Mouse (Mus musculus): ENCODE measurements around the gene Tsc22d1. TPM values are rescaled to one million over a fixed set of nuclear protein-coding genes. Genes with fewer than 3 reads are reported as not detected.

Gene Tsc22d1
- total RNA-seq, 2 experiments from 2014 or later, result 244 to 259 TPM

DNA sequence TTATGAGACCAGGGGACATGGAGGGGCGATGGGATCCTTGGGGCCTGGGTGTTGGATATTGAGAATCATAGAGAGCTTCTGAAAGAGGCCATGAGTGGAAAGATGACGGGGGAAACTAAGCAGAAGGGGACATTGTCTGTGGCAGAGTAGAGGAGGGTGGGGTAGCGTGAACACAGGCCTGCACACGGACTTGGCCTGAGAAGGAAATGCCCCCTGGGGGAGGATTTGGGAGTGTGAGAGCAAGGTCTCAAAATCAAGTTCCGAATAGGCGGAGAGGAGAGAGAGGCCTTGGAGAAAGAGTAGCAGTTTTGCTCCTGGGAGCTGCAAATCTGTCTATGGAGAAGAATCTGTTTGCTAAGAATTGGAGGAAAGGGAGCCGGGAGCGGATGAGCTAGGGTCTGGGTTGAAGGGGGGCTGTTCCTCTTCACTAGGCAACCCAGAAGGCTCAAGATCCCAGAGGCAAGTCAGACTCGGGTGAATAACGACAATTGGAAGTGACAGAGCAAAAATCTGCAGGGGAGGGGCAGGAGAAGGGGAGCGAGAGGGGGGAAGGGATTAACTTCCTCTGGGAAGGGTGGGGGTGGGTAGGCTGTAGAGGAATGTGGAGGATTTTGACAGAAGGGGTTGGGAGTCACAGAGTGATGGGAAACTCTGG, 98.8 kb downstream of the Tsc22d1 start:
- DNase-seq (ENCODE audit: low spot score in 2 of 2), result no peak

DNA sequence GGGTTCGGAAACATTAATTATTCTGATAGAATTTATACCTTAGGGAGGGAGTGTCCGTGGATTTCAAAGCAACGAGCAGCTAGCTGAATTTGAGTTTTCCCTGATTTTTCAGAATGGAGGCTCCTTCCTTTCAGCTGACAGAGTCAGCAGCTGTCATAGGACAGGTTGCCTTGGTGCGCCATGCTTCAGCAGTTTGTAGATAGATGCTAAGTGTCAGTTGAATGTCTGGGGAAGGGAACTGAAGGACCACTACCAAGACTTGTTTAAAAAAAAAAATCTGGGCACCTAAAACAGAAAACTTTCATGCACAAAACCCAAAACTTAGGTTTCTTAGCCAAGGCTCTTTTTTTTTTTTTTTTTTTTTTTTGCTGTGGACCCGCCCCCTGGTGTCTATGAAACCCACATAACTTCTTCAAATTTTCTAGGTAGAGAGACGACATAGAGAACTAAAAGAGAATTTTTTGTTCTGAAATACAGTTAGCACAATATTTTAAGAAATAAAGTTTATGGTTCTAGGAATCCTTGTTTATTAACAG, 99.4 kb downstream of the Tsc22d1 start:
- no peak for DNase-seq (ENCODE audit: low spot score in 2 of 2)

DNA sequence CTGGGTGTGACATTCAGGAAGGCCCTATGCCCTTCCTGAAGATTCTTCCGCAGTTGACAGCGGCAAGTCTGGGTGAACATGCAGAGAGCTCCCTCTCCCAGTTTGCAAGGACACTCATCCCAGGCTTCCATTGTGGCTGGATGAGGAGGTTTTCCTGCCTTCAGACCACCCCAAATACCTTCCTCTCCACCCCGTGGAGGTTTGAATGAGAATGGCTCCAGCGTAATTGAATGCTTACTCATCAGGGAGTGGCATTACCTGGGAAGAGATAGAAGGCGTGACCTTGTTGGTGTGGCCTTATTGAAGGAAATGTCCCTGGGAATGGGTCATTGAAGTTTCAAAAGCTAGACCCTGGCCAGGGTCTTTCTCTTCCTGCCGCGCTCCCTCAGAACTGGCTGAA, 100.9 kb downstream of the Tsc22d1 start:
- DNase-seq (ENCODE audit: low spot score in 2 of 2), result no peak

DNA sequence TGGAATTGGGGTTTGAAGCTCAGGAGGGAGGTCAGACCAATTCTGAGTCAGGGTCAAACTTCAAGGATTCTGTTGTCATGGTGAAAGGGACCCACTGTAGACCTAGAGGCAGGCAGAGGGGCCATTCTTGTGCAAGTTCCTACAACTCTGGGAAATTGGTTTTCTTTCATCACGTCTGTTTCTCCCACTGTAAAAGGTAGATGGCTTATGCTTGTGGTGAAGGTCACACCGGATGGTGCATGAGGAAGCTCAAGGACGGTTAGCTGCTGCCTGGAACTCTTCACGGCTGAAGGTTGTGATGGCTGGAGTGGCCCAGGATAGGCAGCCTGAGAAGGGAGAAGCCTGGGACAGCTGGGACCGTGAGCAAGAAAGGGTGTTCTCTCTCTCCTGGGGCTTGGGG, 103.5 kb downstream of the Tsc22d1 start:
- no peak for DNase-seq (ENCODE audit: low spot score in 2 of 2)

- DNase-seq (ENCODE audit: low spot score in 2 of 2), result no peak
Observed at GRCm38 (mm10) chr14:76520606-76521005, 105.8 kb downstream of the Tsc22d1 start.

GRCm38 (mm10) chr14:76521308-76521707, 106.5 kb downstream of the Tsc22d1 start:
- no peak for DNase-seq (ENCODE audit: low spot score in 2 of 2)

DNA sequence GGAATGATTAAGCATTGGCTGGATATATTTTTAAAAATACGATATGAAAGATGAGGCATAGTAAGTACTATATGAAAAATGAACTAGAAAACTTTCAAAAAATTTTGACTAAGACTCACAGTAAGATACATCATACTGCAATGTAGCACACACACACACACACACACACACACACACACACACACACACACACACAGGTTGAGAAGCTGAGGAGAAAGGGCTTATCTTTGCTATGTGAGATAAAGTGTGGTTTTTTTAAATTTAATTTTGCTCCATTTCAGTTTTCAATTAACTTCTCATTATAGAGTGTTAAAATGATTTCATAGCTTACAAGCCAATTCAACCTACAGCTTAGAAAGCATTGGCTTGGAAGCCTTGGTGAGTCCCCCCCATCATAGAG, 108.6 kb downstream of the Tsc22d1 start:
- no peak for DNase-seq (ENCODE audit: low spot score in 2 of 2)

DNA sequence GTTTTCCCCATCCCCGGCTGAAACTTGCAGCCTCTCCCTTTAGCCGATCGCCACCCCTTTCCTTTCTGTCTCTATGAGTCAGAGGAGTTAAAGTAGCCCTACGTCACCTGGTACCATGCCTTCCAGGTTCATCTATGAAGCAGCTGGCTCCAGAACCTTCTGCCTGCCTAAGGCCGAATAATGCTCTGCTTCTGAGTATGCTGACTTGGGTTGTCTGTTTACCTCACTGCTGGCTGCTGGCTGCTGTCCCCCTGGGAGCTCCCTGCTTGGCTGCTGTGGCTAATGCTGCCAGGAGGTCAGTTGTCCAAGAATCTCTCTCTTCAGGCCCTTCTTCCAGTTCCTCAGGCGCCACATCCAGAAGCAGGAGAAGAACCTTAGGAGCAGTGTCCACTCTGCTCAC, 111.7 kb downstream of the Tsc22d1 start:
- DNase-seq (ENCODE audit: low spot score in 2 of 2), result peak in 1 of 2 experiments; percentile 45

- DNase-seq (ENCODE audit: low spot score in 2 of 2), result peak in 1 of 2 experiments; percentile 53
Observed at GRCm38 (mm10) chr14:76527030-76527719, 112.4 kb downstream of the Tsc22d1 start.

- DNase-seq (ENCODE audit: low spot score in 2 of 2), result no peak
Observed at GRCm38 (mm10) chr14:76527758-76528313, 113.1 kb downstream of the Tsc22d1 start.

GRCm38 (mm10) chr14:76528641-76529040, 113.9 kb downstream of the Tsc22d1 start:
- no peak for DNase-seq (ENCODE audit: low spot score in 2 of 2)

DNA sequence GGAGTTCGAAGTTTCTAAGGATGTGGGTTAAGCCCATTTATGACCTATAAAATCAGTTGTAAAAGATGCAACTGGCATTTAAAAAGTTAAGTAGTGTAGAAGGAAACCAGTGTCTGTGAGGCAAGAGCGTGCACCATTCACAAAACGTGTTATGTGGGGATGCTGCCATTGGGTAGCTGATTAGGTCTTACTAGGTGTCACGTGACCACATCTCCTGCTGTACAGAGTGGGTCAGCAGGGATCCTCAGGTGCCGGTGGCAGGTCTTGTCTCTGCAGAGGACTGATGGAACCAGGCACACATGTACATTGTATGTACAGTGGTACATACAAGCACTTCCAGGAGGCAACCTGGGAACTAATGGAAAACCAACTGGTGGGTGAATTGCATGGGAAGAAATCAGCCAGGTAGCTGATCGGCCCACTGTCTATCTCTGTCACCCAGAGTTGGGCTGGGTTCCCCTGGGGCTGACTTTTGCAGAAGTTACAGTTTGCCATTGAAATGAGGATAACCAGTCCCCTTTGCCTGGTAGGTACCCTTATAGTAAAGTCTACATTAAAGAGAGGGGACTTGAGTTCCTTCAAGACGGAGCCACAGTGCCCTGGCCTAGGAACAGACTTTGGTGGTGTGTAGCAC, 116.4 kb downstream of the Tsc22d1 start:
- DNase-seq (ENCODE audit: low spot score in 2 of 2), result no peak

DNA sequence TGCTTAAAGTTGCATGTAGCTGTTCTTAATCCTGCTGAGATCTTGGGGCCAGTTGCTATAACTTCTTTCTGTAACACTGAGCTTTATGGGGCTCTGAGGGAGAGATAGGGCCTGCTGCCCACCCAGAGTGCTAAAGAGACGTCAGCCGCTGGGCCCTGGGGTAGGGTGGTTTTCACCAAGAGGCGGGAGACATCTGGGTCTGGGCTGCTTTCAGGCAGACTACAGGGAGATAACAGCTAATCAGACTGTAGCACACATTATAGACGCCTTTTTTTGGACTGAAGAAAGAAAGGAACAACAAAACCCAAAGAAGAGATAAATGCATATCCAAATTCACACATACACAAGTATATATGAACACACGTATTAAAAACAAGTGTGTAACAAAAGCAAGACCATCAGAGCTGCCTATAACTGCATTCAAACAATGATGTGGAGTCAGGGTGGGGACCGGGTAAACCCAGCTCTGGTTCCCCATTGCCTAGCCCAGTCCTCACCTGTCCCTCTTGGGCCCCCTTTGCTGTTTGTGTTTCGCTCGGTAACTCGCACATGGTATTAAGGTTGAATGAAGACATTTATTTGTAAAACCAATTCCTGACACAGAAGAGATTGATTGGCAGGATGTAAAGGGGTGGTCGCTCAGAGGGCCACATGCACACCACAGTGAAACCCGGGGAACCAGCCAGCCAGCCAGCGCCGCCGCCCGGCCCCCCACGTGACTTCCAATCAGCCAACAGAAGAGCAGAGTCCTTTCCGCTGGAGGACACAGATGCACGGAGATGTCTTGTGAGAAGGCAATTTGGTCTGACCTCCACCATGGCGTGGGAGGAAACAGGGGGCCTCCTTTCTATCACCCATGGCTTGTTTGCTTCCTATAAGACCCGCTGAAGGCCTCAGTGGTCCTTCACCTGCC, 117.8 kb downstream of the Tsc22d1 start:
- peak in 1 of 2 experiments; percentile 52 for DNase-seq (ENCODE audit: low spot score in 2 of 2)

DNA sequence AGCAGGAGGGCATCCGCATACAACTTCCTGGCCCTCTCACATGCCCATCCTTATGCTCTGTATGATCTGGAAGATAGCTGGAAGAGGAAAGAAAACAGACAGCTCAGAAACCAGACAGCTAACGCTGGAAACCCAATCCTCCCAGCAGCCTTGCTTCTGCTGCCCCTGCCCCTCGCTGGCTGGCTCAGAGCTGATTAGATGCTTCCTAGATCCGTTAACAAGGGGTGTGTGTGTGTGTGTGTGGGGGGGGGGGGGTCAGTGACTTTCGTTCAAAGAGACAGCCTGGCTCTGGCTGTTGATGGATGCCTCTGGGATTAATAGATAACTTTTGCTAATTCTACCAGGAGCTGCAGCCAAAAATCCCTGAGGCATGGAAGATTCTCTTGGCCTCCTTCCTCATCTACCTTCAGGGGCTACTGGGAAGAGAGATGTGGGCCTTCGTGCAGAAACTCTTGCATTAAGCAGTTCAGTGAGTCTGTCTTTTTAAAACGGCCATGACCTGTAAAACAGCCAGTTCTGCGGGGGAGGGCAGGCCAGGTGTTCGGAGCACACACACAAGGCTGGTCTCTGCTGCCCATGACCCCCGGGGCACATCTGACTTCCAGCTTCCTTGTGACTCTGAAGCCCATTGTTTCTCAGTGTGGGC, 118.5 kb downstream of the Tsc22d1 start:
- no peak for DNase-seq (ENCODE audit: low spot score in 2 of 2)

DNA sequence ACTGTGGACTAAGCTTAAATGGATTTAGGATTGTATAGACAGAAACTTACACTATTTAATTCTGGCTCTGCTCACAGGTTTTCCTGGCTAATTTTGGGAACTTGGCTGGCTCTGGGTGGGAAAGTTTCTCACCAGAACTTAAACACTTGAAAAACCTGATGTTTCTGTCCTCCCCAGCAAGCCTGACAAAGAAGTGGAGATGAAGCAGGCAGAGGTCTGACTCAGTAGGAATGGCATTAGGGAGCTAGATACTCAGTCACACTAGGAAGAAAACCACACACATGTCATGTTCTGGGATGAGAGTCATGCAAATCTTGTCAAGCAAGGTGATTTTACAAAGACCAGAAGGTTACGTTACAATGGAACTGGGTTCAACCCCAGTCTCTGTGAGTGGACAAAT, 120.3 kb downstream of the Tsc22d1 start:
- DNase-seq (ENCODE audit: low spot score in 2 of 2), result no peak

DNA sequence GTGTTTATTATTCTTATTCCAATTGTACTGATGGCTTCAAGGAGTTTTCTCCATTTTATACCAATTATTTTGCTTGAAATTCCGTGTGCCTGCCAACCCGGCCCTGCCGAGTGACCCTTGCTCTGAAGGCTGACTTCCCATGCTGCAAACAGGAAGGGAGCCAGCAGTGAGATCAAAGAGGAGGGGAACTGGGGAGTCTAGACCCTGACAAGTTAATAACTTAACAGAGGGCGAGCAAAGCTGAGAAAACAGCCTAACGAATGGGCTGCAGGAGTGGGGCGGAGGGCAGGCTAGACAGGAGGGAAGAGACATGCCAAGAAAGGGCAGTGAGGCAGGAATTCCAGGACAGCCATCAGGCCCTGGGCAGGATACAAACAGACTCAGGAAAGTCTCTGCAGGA, 122.2 kb downstream of the Tsc22d1 start:
- no peak for DNase-seq (ENCODE audit: low spot score in 2 of 2)

DNA sequence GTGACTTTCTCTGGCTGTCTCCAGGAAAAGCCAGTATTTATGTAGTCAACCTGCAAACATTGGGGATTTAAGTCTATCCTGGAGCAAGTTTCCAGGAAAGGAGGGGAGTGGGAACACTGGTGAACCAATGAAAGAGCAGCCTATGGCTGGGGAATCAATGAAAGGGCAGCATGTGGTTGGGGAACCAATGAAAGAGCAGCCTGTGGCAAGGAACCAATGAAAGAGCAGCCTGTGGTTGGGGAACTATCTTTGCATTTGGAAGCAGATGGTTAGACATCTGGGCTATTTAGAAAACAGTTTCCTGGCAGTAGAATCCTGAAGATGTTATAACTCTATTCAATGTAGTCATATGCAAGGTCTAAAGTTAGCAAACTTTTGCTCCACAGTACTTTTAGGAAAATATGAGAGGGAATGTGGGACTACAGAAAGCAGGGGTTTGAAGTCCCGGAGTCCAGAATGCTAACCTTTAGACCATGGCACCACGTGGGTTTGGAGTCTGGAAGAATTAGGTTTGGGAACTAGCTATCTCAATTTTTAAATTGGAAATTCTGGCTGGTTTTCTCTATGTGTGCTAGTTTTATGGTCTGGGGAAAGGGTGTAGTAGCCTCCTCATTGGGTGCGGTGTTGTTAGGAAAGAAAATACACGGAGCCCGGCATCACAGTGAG, 125.4 kb downstream of the Tsc22d1 start:
- no peak for DNase-seq (ENCODE audit: low spot score in 2 of 2)

- DNase-seq (ENCODE audit: low spot score in 2 of 2), result no peak
Observed at GRCm38 (mm10) chr14:76541341-76541740, 126.6 kb downstream of the Tsc22d1 start.

- no peak for DNase-seq (ENCODE audit: low spot score in 2 of 2)
Observed at GRCm38 (mm10) chr14:76544136-76544535, 129.4 kb downstream of the Tsc22d1 start.

All from gastrocnemius, postnatal 4 days (tissue).